Mouse (Mus musculus): ENCODE results near the gene Gm5152. TPM values are rescaled to one million over a fixed set of nuclear protein-coding genes. Genes with fewer than 3 reads are reported as not detected.
"Not testable (repeated sequence)": the region's sequence is repeated elsewhere in the genome, so short reads cannot be mapped to it uniquely, and the experiment has no call there.

Gm5152 gene
- total RNA-seq (2021): not detected
- long read RNA-seq, experiment 1: 0 reads
- long read RNA-seq, experiment 2: 0 reads

DNA sequence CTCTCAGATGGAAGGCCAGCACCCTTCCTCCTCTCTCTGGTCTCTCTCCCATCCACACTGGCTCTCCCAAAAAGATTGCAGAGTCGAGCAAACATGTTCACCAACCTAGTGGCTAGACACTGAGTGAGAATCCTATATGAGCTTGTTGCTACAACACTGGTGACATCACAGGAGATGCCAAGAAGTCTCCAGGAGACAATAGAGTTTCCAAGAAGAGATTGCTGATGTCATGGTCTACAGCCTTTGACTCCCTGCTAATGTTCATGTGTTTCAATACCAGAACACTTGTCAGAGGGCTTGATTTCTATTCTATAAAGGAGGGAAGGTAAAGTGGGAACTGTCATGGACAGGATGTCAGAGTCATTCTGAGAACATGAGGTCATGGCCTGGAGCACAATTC, at the start of gene Gm5152:
Gm5152 (minus strand) TSS at position 101 of the 400 bp plus-strand sequence.
- not testable (repeated sequence) for DNase-seq (ENCODE audit: low spot score in 2 of 2)

- not testable (repeated sequence) for DNase-seq (ENCODE audit: low spot score in 2 of 2)
Measured at GRCm38 (mm10) chr5:10254768-10255167, 8.4 kb upstream of the Gm5152 start.

DNA sequence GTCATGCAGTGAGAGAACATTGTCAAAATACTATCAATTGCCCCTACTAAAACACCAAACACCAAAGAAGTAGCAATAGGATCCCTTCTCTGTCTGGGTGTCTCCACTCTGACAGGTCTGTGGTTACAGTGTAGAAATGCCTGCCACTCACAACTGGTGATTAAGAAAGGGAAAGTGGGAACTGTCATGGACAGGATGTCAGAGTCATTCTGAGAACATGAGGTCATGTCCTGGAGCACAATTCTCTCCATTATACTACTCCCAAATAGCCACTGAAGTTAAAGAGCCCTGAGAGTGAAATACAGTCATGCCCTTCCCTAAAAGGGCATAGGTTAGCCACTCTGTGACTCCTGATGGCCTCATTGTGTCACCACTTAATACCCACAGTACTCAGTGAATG, 556 bp downstream of the Gm5152 start:
- not testable (repeated sequence) for DNase-seq (ENCODE audit: low spot score in 2 of 2)

DNA sequence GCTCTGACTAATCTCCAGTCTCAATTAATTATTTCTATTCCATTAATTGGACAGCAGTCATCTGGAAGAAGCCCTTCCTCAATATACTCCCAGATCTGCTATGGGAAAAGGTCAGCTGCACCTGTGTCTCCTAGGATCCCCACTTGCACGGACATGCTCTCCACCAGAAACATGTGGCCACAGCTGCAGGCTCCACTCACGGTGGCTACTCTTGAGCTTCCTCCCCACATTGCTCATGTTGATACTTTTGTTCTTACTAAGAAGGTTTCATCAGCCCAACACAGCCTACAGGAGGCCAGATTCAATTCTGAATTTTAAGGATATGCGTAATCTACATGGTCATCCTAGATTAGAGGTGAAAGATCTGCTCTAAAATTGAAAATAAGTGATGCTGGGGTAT, 5.9 kb downstream of the Gm5152 start:
- DNase-seq (ENCODE audit: low spot score in 2 of 2): not testable (repeated sequence)

GRCm38 (mm10) chr5:10220317-10220716, 26.0 kb downstream of the Gm5152 start:
- no peak for DNase-seq (ENCODE audit: low spot score in 2 of 2)

- DNase-seq (ENCODE audit: low spot score in 2 of 2): no peak
Measured at GRCm38 (mm10) chr5:10203067-10203466, 43.3 kb downstream of the Gm5152 start.

- DNase-seq (ENCODE audit: low spot score in 2 of 2): no peak
Measured at GRCm38 (mm10) chr5:10196880-10197279, 49.4 kb downstream of the Gm5152 start.
